Mouse (Mus musculus) midbrain, embryonic 12.5 days (tissue): ENCODE results near the gene Stkld1. TPM values are rescaled to one million over a fixed set of nuclear protein-coding genes. Genes with fewer than 3 reads are reported as not detected.

Experiments
- ATAC-seq: fragments of 200-750 bp; cut with Nextera tagmentation; 2 replicates; pipeline ENCODE4 v1.8.0; 2017; ENCODE audit warnings: low read depth, moderate TSS enrichment, moderate library complexity; ENCODE audit not compliant: low FRiP score
- H3K27ac ChIP-seq: fragments of 300-500 bp; sonication (generic); replicated peaks from 2 replicates; pipeline ENCODE4 v1.5.1; 2016; ENCODE audit warnings: mild to moderate bottlenecking
- H3K27me3 ChIP-seq: fragments of 300-500 bp; sonication (generic); 2 replicates; pipeline ENCODE4 v1.6.1; 2016; ENCODE audit warnings: mild to moderate bottlenecking
- H3K36me3 ChIP-seq: fragments of 300-500 bp; sonication (generic); 2 replicates; pipeline ENCODE4 v1.6.1; 2016
- H3K4me1 ChIP-seq: fragments of 300-500 bp; sonication (generic); 2 replicates; pipeline ENCODE4 v1.6.1; 2016
- H3K4me2 ChIP-seq: fragments of 300-500 bp; sonication (generic); replicated peaks from 2 replicates; pipeline ENCODE4 v1.6.1; 2016; ENCODE audit warnings: mild to moderate bottlenecking, moderate library complexity
- H3K4me3 ChIP-seq: fragments of 300-500 bp; sonication (generic); 2 replicates; pipeline ENCODE4 v1.5.1; 2016; ENCODE audit warnings: mild to moderate bottlenecking
- H3K9ac ChIP-seq: fragments of 300-500 bp; sonication (generic); replicated peaks from 2 replicates; pipeline ENCODE4 v1.6.1; 2016; ENCODE audit warnings: mild to moderate bottlenecking, moderate library complexity
- H3K9me3 ChIP-seq: fragments of 300-500 bp; sonication (generic); 2 replicates; pipeline ENCODE4 v1.6.1; 2016; ENCODE audit warnings: mild to moderate bottlenecking
- WGBS: fragments of 180-500 bp; shearing (Covaris S2); methylation state at CpG from one replicate; pipeline ENCODE4 v1.1.7; 2016; 5-methylcytosine and 5-hydroxymethylcytosine counted together
- polyA plus RNA-seq: library from polyadenylated mRNA; unstranded; fragments of >200 nt; fragmentation: Nextera tagmentation; extraction: Ambion mirVana; gene quantifications from 2 replicates; pipeline ENCODE4 v1.2.1, GENCODE M21; 2016

Stkld1 gene
- polyA plus RNA-seq, 1 experiment from 2014 or later: not detected

DNA sequence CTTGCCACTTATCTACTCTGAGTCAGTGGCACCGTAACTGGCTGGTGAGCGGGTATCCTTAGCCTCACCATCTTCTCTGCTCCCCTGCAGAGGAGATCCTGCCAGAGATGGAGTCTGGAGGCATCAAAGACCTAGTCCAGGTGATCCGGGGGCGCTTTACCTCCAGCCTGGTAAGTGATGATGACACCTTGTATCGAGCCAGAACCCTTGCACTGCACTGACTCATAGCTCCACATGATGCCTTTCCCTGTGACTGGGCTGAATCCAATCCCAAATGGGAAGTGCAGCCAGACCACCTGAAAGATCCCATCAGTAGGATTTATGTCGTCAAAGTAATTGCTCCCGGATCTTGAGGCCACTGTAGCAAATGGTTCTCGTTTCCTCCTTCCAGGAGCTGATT lies 19.0 kb downstream of the Stkld1 start:
- Histone ChIP-seq H3K36me3 (peaks cover 77% of the 10 kb centered on the region), H3K9ac (no peak overlapping the region), H3K9me3 (no peaks in the 10 kb centered on the region), H3K4me2 (no peak overlapping the region), H3K27me3 (no peaks in the 10 kb centered on the region), H3K4me1 (no peaks in the 10 kb centered on the region), H3K4me3 (no peak overlapping the region), H3K27ac (no peak overlapping the region)
- ATAC-seq: no peak
- WGBS: 93% methylated on average over 8 of the region's 8 CpGs

DNA sequence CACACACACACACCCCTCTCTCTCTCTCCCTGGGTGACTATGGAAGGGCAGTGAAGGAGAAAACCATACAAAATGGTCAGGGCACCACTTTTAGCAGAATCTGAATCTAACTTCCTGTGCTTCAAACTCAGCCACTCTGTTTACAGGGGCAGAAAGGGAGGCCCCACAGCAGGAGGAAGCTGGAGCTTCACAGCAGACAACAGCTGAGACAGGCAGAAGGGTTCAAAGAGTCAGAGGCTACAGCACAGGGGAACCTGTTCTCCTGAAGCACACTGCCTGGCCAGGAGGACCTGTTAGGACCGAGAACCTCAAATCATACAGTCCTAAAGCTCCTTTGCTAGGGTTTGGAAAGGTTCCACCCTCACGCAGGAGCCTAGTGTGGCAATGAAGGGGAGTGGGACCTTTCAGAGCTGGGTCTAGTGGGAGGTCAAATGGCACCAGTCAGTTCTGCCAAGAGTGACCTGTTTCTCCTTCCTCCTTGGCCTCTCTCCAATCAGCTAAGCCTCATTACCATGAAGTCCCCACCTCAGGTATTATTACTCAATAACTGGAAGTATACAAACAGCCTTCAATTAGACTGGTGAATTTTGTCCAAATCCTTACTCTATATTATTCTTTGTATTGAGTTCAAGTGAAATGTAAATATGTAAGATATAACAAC lies 21.0 kb downstream of the Stkld1 start:
- WGBS: 91% methylated on average over 2 of the region's 2 CpGs
- no peaks in the 10 kb centered on the region for H3K4me1 ChIP-seq
- H3K27me3 ChIP-seq: no peaks in the 10 kb centered on the region
- no peak for ATAC-seq
- no peak overlapping the region for H3K9ac ChIP-seq
- no peak overlapping the region for H3K4me2 ChIP-seq
- H3K9me3 ChIP-seq: no peaks in the 10 kb centered on the region
- no peak overlapping the region for H3K4me3 ChIP-seq
- H3K36me3 ChIP-seq: peaks cover 90% of the 10 kb centered on the region
- no peak overlapping the region for H3K27ac ChIP-seq

DNA sequence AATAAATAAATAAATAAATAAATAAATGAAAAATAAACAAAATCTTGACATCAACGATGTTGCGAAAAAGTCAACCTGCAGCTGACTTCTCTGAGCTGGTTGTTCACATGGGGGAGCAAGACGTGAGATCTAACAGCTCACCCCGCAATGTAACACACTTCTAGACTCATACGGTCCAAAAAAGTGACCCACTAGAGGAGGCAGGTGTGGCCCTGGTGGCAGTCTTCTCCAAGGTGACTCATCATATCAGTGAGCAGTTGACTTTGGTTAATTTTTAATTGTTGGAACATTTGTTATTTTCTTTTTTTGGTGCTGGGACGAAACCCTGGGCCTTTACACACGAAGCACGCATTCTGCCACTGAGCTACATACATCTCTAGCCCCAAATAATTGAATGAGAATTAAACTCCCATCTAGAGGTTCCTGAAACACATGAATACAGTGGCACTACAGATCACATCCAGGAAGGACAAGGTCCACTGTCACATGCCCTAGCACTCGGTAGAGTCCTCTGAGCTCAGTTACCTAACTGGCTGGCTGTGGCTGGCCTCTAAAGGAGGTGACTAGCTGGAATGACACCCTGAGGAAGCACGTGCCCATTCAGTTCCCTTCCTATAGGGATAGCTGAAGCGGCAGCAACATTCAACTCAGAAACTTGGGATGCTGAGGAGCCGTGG lies 23.1 kb downstream of the Stkld1 start:
- Histone ChIP-seq H3K36me3 (peaks cover 89% of the 10 kb centered on the region), H3K4me2 (no peak overlapping the region), H3K9me3 (no peaks in the 10 kb centered on the region), H3K4me3 (no peak overlapping the region), H3K9ac (no peak overlapping the region), H3K27me3 (no peaks in the 10 kb centered on the region), H3K4me1 (peaks cover 4% of the 10 kb centered on the region), H3K27ac (no peak overlapping the region)
- 97% methylated on average over 12 of the region's 12 CpGs for WGBS
- ATAC-seq: no peak

DNA sequence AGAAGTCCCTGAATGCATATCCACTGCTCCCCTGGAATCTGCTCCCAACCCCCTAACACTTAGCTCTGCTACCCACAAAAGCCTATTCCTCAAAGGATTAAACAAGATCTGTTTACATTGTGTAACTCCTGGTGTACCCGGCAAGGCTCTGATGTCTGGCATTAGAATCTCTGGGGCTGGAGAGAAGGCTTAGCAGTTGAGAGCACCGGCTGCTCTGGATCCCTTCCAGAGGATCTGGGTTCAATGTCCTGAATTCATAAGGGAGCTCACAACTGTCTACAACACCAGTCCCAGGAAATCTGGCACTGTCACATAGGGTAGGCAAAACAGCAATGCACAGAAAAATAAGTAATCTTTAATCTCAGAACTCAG lies 23.6 kb downstream of the Stkld1 start:
- WGBS: 90% methylated on average over 2 of the region's 2 CpGs
- Histone ChIP-seq H3K9me3 (no peaks in the 10 kb centered on the region), H3K36me3 (peaks cover 89% of the 10 kb centered on the region), H3K4me2 (no peak overlapping the region), H3K27ac (no peak overlapping the region), H3K9ac (no peak overlapping the region), H3K27me3 (no peaks in the 10 kb centered on the region), H3K4me3 (no peak overlapping the region), H3K4me1 (peaks cover 8% of the 10 kb centered on the region)
- ATAC-seq: no peak

DNA sequence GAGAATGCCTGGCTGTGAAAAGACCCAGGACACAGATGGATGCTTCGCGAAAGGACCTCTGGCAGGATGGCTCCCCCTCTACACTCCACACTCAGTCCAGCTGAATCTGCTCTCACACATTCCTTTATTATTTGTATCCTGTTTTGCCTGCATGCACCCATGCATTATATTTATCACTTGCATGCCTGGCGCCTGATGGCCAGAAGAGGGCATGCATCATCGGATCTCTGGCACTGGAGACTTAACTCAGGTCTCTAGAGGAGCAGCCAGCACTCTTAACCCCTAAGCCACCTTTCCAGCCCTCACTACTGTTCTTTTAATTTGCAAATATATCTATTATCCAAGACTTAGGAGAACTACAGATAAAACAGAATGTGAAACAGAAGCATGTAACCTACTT lies 26.9 kb downstream of the Stkld1 start:
- Histone ChIP-seq H3K9ac (no peak overlapping the region), H3K9me3 (no peaks in the 10 kb centered on the region), H3K4me3 (no peak overlapping the region), H3K4me1 (peaks cover 23% of the 10 kb centered on the region), H3K27ac (no peak overlapping the region), H3K4me2 (no peak overlapping the region), H3K36me3 (peaks cover 57% of the 10 kb centered on the region), H3K27me3 (no peaks in the 10 kb centered on the region)
- WGBS: 84% methylated on average over 4 of the region's 4 CpGs
- no peak for ATAC-seq

DNA sequence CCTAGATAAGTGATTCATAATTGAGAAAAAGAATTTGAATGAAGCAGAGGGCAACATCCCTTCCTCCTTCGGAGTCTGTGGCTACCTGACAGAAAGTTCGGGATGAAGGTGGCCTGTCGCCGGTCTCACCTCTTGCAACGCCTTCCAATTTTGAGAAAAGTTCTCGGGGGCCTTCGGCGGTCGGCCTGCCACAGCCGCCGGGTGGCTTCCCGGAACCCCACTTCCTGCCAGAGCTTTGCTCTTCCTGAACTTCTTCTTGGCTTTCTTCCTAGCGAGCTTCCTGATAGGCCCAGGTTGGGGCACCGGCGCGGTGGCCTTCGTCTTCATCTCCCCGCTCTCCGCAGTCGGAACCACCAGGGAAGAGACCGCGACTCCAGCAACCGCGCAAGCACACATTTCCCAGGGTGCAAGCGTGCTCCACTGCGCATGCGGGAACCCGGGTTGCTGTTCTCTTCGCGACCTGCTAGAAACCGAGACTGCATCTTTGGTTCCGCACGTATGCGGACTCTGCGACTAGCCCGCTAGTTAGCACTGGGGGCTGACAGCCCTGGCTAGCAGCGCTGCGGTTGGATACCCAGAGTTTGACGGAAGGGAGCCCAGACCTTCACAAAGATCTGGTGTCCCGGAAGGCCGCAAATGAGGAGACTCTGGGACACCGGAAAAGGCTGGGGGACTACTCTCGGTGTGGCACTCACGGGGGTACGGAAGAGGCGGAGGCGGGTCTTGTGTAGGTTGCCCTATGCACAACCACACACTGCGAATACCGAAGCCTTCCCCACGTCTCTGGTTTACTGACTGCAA lies 30.3 kb downstream of the Stkld1 start, which contains the start of gene Rexo4:
Rexo4 (minus strand) TSS at position 464 of the 801 bp plus-strand sequence.
- Histone ChIP-seq H3K4me2 (peak within 1 kb of the TSS; percentile 93), H3K36me3 (peaks cover 24% of the 10 kb centered on the region), H3K27ac (peak within 1 kb of the TSS; percentile 95), H3K9me3 (no peaks in the 10 kb centered on the region), H3K4me3 (peak within 1 kb of the TSS; percentile 82), H3K27me3 (no peaks in the 10 kb centered on the region), H3K4me1 (peaks cover 23% of the 10 kb centered on the region), H3K9ac (peak within 1 kb of the TSS; percentile 84)
- under 1% methylated on average over 50 of the region's 50 CpGs for WGBS
- peak; percentile 94 for ATAC-seq

DNA sequence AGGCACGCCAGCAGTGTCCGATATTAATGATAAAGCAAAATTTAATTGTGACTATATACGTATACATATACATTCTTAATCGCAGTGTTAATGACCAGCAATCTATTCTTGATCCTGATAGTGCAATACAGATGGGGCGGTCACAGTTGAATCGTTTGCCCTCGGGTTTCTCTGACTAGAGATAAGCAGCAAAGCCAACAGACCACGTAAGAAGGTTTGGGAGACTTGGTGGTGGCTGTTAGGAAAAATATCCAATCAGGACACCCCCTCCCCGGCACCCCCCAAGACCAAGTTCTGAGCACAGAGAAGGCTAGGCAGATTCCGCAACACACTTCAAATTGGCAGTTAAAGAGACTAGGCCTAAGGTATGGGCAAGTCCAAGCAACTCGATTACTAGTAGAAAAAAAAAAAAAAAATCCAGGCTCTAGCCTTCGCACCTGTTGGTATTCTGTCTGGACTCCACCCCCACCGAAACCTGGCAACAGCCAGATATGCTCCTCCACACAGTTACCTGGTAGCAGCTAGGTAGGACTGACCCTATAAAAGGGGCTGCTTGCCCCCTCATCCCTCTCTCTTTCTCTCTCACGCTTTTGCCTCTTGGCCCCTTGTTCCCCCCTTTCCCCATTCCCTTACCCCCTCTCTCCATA lies 31.0 kb downstream of the Stkld1 start:
- WGBS: 15% methylated on average over 14 of the region's 14 CpGs
- ATAC-seq: no peak
- H3K4me1 ChIP-seq: peaks cover 23% of the 10 kb centered on the region
- no peaks in the 10 kb centered on the region for H3K9me3 ChIP-seq
- H3K4me2 ChIP-seq: peak overlapping the region; percentile 93
- H3K4me3 ChIP-seq: peak overlapping the region; percentile 82
- no peaks in the 10 kb centered on the region for H3K27me3 ChIP-seq
- H3K27ac ChIP-seq: peak overlapping the region; percentile 95
- H3K36me3 ChIP-seq: peaks cover 20% of the 10 kb centered on the region
- H3K9ac ChIP-seq: peak overlapping the region; percentile 84

DNA sequence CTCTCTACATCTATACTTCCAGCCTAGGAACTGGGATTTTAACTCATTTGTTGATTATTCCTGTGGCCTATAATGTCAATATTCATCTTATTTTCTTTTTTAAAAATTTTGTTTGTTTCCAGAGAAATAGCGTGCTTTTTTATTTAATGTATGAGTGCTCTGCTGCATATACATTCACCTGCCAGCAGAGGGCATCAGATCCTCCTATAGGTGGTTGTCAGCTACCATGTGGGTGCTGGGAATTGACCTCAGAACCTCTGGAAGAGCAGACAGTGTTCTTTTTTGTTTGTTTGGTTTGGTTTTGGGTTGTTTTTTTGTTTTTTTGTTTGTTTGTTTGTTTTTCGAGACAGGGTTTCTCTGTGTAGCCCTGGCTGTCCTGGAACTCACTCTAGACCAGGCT lies 33.4 kb downstream of the Stkld1 start:
- no peak for ATAC-seq

DNA sequence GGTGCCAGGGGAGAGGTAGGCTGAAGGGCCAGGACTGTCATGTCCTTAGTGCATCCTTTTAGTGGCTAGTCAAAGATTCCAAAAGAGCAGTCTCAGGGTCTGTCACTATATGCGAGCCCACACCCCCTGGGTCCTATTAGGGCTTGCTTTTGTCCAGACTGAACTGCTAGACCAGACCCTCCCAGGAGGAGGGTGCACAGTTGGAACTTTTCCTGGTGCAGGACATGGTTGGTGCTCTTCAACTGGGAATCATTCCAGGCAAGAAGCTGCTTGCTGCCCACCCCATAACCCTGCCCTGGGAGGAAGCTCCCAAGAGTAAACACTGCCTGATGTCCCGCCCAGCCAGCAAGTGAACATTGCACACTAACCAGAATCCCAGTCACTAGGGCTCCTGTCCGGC lies 39.3 kb downstream of the Stkld1 start, which contains the start of gene Adamts13:
Adamts13 (plus strand) TSS at position 301 of the 400 bp plus-strand sequence.
- no peak for ATAC-seq
- H3K27ac ChIP-seq: no peak within 1 kb of the TSS
- H3K9ac ChIP-seq: no peak within 1 kb of the TSS
- no peaks in the 10 kb centered on the region for H3K4me1 ChIP-seq
- WGBS: 71% methylated on average over 3 of the region's 3 CpGs
- H3K9me3 ChIP-seq: no peaks in the 10 kb centered on the region
- no peak within 1 kb of the TSS for H3K4me3 ChIP-seq
- H3K27me3 ChIP-seq: no peaks in the 10 kb centered on the region
- H3K4me2 ChIP-seq: no peak within 1 kb of the TSS
- H3K36me3 ChIP-seq: no peaks in the 10 kb centered on the region

More for the DNA sequence above, 33.4 kb downstream of the Stkld1 start:
- Histone ChIP-seq H3K4me1 (peaks cover 15% of the 10 kb centered on the region), H3K4me3 (no peak overlapping the region), H3K27ac (no peak overlapping the region), H3K36me3 (peaks cover 1% of the 10 kb centered on the region; the same call in 1 of the 2 replicates), H3K4me2 (no peak overlapping the region), H3K27me3 (no peaks in the 10 kb centered on the region), H3K9ac (no peak overlapping the region), H3K9me3 (no peaks in the 10 kb centered on the region)
- WGBS: 84% methylated on average over 2 of the region's 2 CpGs

DNA sequence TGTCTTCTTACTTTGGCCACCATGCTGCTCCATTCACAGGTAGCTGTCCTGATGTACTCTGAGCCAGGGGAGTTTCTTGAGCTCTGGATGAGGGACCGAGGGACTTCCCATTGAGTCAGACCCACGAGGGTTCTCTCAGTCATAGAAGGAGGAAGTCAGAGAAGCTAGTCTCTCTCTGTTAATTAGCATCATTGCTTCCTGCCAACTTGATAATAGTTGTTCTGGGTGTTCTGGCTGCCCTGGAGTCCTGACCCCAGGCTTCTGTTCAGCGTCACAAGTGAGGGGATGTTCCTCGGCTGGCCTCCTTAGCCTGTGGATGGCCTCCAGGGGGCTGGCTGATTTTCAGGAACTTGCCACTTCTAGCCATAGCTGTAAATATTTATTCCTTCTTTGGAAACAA lies 40.1 kb downstream of the Stkld1 start:
- Histone ChIP-seq H3K4me3 (no peak overlapping the region), H3K9ac (no peak overlapping the region), H3K4me1 (no peaks in the 10 kb centered on the region), H3K4me2 (no peak overlapping the region), H3K27ac (no peak overlapping the region), H3K27me3 (no peaks in the 10 kb centered on the region; the same call in 1 of the 2 replicates), H3K9me3 (no peaks in the 10 kb centered on the region), H3K36me3 (no peaks in the 10 kb centered on the region)
- WGBS: 67% methylated on average over 4 of the region's 4 CpGs
- no peak for ATAC-seq

DNA sequence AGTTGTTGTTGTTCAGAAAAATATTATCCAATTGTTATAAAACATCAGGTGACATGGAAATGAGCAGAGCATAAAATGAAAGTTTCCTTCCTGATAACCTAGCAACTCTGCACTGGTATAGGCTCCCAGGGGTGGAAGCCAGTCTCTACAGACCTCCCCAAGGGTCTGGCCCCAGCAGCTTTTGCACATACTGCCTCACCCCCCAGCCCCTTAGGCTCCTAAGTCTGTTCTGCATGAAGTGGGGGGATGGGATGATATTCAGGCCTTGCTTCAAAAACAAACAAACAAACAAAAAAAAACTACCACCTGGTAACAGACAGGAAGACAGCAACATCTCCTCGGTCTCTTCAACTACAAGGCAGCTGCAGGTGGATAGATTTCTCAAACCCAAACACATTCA lies 46.5 kb downstream of the Stkld1 start:
- no peak overlapping the region for H3K4me3 ChIP-seq
- no peak overlapping the region for H3K27ac ChIP-seq
- no peaks in the 10 kb centered on the region for H3K36me3 ChIP-seq
- WGBS: 83% methylated on average over 1 of the region's 1 CpGs
- no peaks in the 10 kb centered on the region for H3K4me1 ChIP-seq
- H3K4me2 ChIP-seq: no peak overlapping the region
- H3K27me3 ChIP-seq: no peaks in the 10 kb centered on the region; the same call in 1 of the 2 replicates
- H3K9me3 ChIP-seq: no peaks in the 10 kb centered on the region
- ATAC-seq: no peak
- no peak overlapping the region for H3K9ac ChIP-seq
